Mouse (Mus musculus) spleen, adult 2 months (tissue): ENCODE measurements around the gene Cdh13. TPM values are rescaled to one million over a fixed set of nuclear protein-coding genes. Genes with fewer than 3 reads are reported as not detected.

ENCODE experiments used
- DNase-seq, 2 experiments: peaks; one replicate each; pipeline versions ENCODE4 v3.0.0 to v3.0.0-alpha.2; 2012 to 2021; ENCODE audit warnings: low spot score in 2 of 2, low read depth in 1 of 2
- H3K27ac ChIP-seq: fragments of 200-500 bp; 2 replicates; pipeline ENCODE4 v1.5.1; 2012; ENCODE audit warnings: low read length, inconsistent platforms; ENCODE audit not compliant: insufficient read depth
- H3K27me3 ChIP-seq: fragments of 200-500 bp; 2 replicates; pipeline ENCODE4 v1.6.1; 2012; ENCODE audit warnings: mild to moderate bottlenecking, moderate library complexity, low read length, inconsistent platforms; ENCODE audit not compliant: control insufficient read depth, insufficient read depth
- H3K36me3 ChIP-seq: fragments of 200-500 bp; 2 replicates; pipeline ENCODE4 v1.6.1; 2012; ENCODE audit warnings: mild to moderate bottlenecking, low read length, inconsistent platforms; ENCODE audit not compliant: control insufficient read depth, insufficient read depth
- H3K4me1 ChIP-seq: fragments of 200-500 bp; 2 replicates; pipeline ENCODE4 v1.6.1; 2011; ENCODE audit warnings: inconsistent platforms; ENCODE audit not compliant: control insufficient read depth, insufficient read depth, insufficient read length
- H3K4me3 ChIP-seq: fragments of 200-500 bp; 2 replicates; pipeline ENCODE4 v1.5.1; 2011; ENCODE audit warnings: mild to moderate bottlenecking, inconsistent platforms; ENCODE audit not compliant: insufficient read depth, insufficient read length; ENCODE audit errors: extremely low read depth
- CTCF ChIP-seq: fragments of 200-500 bp; IDR thresholded peaks from 2 replicates; pipeline ENCODE4 v1.5.1; 2011; ENCODE audit warnings: mild to moderate bottlenecking, inconsistent platforms; ENCODE audit not compliant: insufficient read depth, insufficient read length, insufficient replicate concordance; ENCODE audit errors: extremely low read depth
- POLR2A ChIP-seq: fragments of 200-500 bp; IDR thresholded peaks from 2 replicates; pipeline ENCODE4 v1.6.1; 2011; ENCODE audit warnings: low read depth, low read length, inconsistent platforms
- WGBS: fragments of 180-500 bp; shearing (Covaris S2); methylation state at CpG from one replicate; pipeline ENCODE4 v1.1.7; 2018; 5-methylcytosine and 5-hydroxymethylcytosine counted together
- polyA plus RNA-seq: library from polyadenylated mRNA; depleted of rRNA; stranded (reverse); fragments of >200 nt; gene quantifications from 2 replicates; pipeline ENCODE4 v1.2.3, GENCODE M21; 2012

The Cdh13 gene
- polyA plus RNA-seq, 1 experiment = 0.50 TPM

DNA sequence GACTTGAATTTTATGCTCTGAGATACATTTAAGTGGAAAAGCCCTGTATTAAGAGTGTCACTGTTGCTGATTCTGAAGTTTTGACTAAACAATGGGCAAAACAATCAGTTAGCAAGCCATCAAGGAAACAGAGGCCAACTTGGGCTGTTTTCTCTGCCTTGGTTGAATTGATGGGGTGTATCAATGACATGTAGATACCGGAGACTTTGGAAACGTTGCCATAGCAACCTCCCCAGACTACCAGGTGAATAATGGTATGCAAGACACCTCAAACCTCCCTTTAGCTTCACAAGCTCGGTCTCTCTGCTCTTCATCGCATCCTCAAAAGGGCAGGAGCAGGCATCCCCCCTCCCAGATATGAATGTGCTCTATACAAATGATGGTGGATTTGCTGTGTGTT lies 685.4 kb downstream of the Cdh13 start:
- WGBS = 83% methylated on average over 4 of the region's 4 CpGs
- no peak overlapping the region for H3K4me3 ChIP-seq
- TF ChIP-seq POLR2A (no peak), CTCF (no peak)
- DNase-seq = no peak
- no peaks in the 10 kb centered on the region for H3K4me1 ChIP-seq
- H3K27me3 ChIP-seq = no peaks in the 10 kb centered on the region
- no peak overlapping the region for H3K27ac ChIP-seq
- H3K36me3 ChIP-seq = no peaks in the 10 kb centered on the region

- Histone ChIP-seq H3K27me3 (no peaks in the 10 kb centered on the region), H3K27ac (no peak overlapping the region), H3K4me3 (no peak overlapping the region), H3K36me3 (no peaks in the 10 kb centered on the region), H3K4me1 (no peaks in the 10 kb centered on the region)
- DNase-seq = no peak
- TF ChIP-seq POLR2A (no peak), CTCF (no peak)
- WGBS = 20% methylated on average over 5 of the region's 5 CpGs
These were observed 696.3 kb downstream of the Cdh13 start for GRCm38 (mm10) chr8:118979800-118980199.

- Histone ChIP-seq H3K36me3 (no peaks in the 10 kb centered on the region), H3K4me3 (no peak overlapping the region), H3K27ac (no peak overlapping the region), H3K4me1 (no peaks in the 10 kb centered on the region), H3K27me3 (no peaks in the 10 kb centered on the region)
- 69% methylated on average over 2 of the region's 2 CpGs for WGBS
- DNase-seq = no peak
- TF ChIP-seq POLR2A = no peak
- TF ChIP-seq CTCF = no peak
These were observed 700.2 kb downstream of the Cdh13 start for GRCm38 (mm10) chr8:118983724-118984123.

DNA sequence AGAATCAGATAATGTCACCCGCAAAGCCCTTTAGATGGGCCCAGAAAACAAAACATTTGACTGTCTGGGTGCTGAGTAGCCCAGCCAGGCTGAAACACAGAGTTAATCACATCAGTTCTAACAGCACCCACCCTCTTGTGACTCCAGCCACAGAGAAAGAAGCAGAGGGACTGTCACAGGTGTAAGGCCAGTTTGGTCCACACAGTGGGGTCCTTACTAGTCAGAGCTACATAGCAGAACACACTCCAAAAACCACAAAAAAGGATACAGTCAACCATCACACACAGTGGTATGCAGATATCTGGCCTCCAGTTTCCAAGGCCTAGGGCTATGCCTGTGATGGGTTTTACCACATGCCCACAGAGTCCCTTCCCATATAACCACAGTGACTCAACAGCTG lies 703.3 kb downstream of the Cdh13 start:
- Histone ChIP-seq H3K36me3 (no peaks in the 10 kb centered on the region), H3K27me3 (no peaks in the 10 kb centered on the region), H3K4me1 (no peaks in the 10 kb centered on the region), H3K4me3 (no peak overlapping the region), H3K27ac (no peak overlapping the region)
- TF ChIP-seq CTCF (no peak), POLR2A (no peak)
- no peak for DNase-seq
- WGBS = 82% methylated on average over 1 of the region's 1 CpGs

- 94% methylated on average over 11 of the region's 11 CpGs for WGBS
- DNase-seq = no peak
- no peaks in the 10 kb centered on the region for H3K4me1 ChIP-seq
- H3K4me3 ChIP-seq = no peak overlapping the region
- no peaks in the 10 kb centered on the region for H3K36me3 ChIP-seq
- no peak overlapping the region for H3K27ac ChIP-seq
- no peaks in the 10 kb centered on the region for H3K27me3 ChIP-seq
- TF ChIP-seq POLR2A (no peak), CTCF (no peak)
These were observed 712.2 kb downstream of the Cdh13 start for GRCm38 (mm10) chr8:118995641-118996188.

GRCm38 (mm10) chr8:119000595-119000994 lies 717.1 kb downstream of the Cdh13 start:
- DNase-seq = no peak
- no peaks in the 10 kb centered on the region for H3K36me3 ChIP-seq
- 81% methylated on average over 1 of the region's 1 CpGs for WGBS
- no peaks in the 10 kb centered on the region for H3K4me1 ChIP-seq
- no peak overlapping the region for H3K4me3 ChIP-seq
- no peaks in the 10 kb centered on the region for H3K27me3 ChIP-seq
- no peak overlapping the region for H3K27ac ChIP-seq
- TF ChIP-seq POLR2A (no peak), CTCF (no peak)

GRCm38 (mm10) chr8:119004821-119005220 lies 721.3 kb downstream of the Cdh13 start:
- Histone ChIP-seq H3K27ac (no peak overlapping the region), H3K36me3 (no peaks in the 10 kb centered on the region), H3K4me3 (no peak overlapping the region), H3K27me3 (no peaks in the 10 kb centered on the region), H3K4me1 (no peaks in the 10 kb centered on the region)
- DNase-seq = no peak
- TF ChIP-seq POLR2A = no peak
- WGBS = 91% methylated on average over 5 of the region's 5 CpGs

- Histone ChIP-seq H3K4me1 (no peaks in the 10 kb centered on the region), H3K4me3 (no peak overlapping the region), H3K36me3 (no peaks in the 10 kb centered on the region), H3K27ac (no peak overlapping the region), H3K27me3 (no peaks in the 10 kb centered on the region)
- TF ChIP-seq POLR2A (no peak), CTCF (no peak)
- DNase-seq = no peak
- 79% methylated on average over 6 of the region's 6 CpGs for WGBS
These were observed 735.1 kb downstream of the Cdh13 start for GRCm38 (mm10) chr8:119018675-119019074.
